Mouse (Mus musculus) forebrain, embryonic 16.5 days (tissue): ENCODE data around the gene Zfp128. TPM values are rescaled to one million over a fixed set of nuclear protein-coding genes. Genes with fewer than 3 reads are reported as not detected.
"Not testable (repeated sequence)": the region's sequence is repeated elsewhere in the genome, so short reads cannot be mapped to it uniquely, and the experiment has no call there.

Experiments used
- ATAC-seq: fragments of 200-750 bp; cut with Nextera tagmentation; 2 replicates; pipeline ENCODE4 v1.8.0; 2017; ENCODE audit warnings: mild to moderate bottlenecking, moderate library complexity
- H3K27ac ChIP-seq: fragments of 300-500 bp; sonication (generic); 2 replicates; pipeline ENCODE4 v1.5.1; 2014; ENCODE audit warnings: low read length, control low read depth
- H3K27me3 ChIP-seq: fragments of 300-500 bp; sonication (generic); replicated peaks from 2 replicates; pipeline ENCODE4 v1.6.1; 2014; ENCODE audit warnings: low read length; ENCODE audit not compliant: control insufficient read depth, insufficient read depth
- H3K36me3 ChIP-seq: fragments of 300-500 bp; sonication (generic); 2 replicates; pipeline ENCODE4 v1.6.1; 2014; ENCODE audit not compliant: control insufficient read depth, insufficient read depth
- H3K4me1 ChIP-seq: fragments of 300-500 bp; sonication (generic); replicated peaks from 2 replicates; pipeline ENCODE4 v1.6.1; 2014; ENCODE audit warnings: low read length; ENCODE audit not compliant: control insufficient read depth, insufficient read depth
- H3K4me2 ChIP-seq: fragments of 300-500 bp; sonication (generic); 2 replicates; pipeline ENCODE4 v1.6.1; 2014; ENCODE audit warnings: mild to moderate bottlenecking, low read length, control low read depth
- H3K4me3 ChIP-seq: fragments of 300-500 bp; sonication (generic); replicated peaks from 2 replicates; pipeline ENCODE4 v1.5.1; 2014; ENCODE audit warnings: mild to moderate bottlenecking, low read length, control low read depth
- H3K9ac ChIP-seq: fragments of 300-500 bp; sonication (generic); replicated peaks from 2 replicates; pipeline ENCODE4 v1.6.1; 2014; ENCODE audit warnings: low read depth, low read length, control low read depth
- H3K9me3 ChIP-seq: fragments of 300-500 bp; sonication (generic); 2 replicates; pipeline ENCODE4 v1.6.1; 2016; ENCODE audit warnings: low read length; ENCODE audit not compliant: control insufficient read depth
- WGBS: fragments of 180-500 bp; shearing (Covaris S2); extraction: QIAGEN DNeasy Blood & Tissue Kit; methylation state at CpG from one replicate; pipeline ENCODE4 v1.1.7; 2014; 5-methylcytosine and 5-hydroxymethylcytosine counted together
- polyA plus RNA-seq: library from polyadenylated mRNA; unstranded; fragments of >200 nt; fragmentation: Nextera tagmentation; extraction: Ambion mirVana; gene quantifications from 2 replicates; pipeline ENCODE4 v1.2.1, GENCODE M21; 2015

Gene Zfp128
- polyA plus RNA-seq, 1 experiment from 2014 or later = 9.0 TPM

GRCm38 (mm10) chr7:12913556-12913955, 32.6 kb downstream of the Zfp128 start:
- Histone ChIP-seq H3K36me3 (no peaks in the 10 kb centered on the region), H3K9me3 (no peaks in the 10 kb centered on the region), H3K4me1 (peaks cover 4% of the 10 kb centered on the region), H3K9ac (no peak overlapping the region), H3K4me3 (no peak overlapping the region), H3K27ac (no peak overlapping the region), H3K27me3 (no peaks in the 10 kb centered on the region), H3K4me2 (no peak overlapping the region)
- no peak for ATAC-seq

- H3K9me3 ChIP-seq, H3K4me3 ChIP-seq, H3K9ac ChIP-seq, H3K4me2 ChIP-seq, H3K27me3 ChIP-seq, ATAC-seq, H3K27ac ChIP-seq: not testable (repeated sequence)
- H3K36me3 ChIP-seq = peaks cover 11% of the 10 kb centered on the region
- H3K4me1 ChIP-seq = peaks cover 14% of the 10 kb centered on the region
- 94% methylated on average over 7 of the region's 8 CpGs for WGBS
Observed at GRCm38 (mm10) chr7:12920495-12920894, 39.5 kb downstream of the Zfp128 start.

- Histone ChIP-seq H3K4me1 (peaks cover 14% of the 10 kb centered on the region), H3K9ac (peak overlapping the region; percentile 86), H3K4me2 (peak overlapping the region; percentile 90), H3K9me3 (no peaks in the 10 kb centered on the region), H3K4me3 (peak overlapping the region; percentile 81), H3K36me3 (peaks cover 19% of the 10 kb centered on the region), H3K27ac (peak overlapping the region; percentile 94), H3K27me3 (no peaks in the 10 kb centered on the region)
- 0% methylated on average over 3 of the region's 3 CpGs for WGBS
- peak; percentile 0; the same call in 1 of the 2 replicates for ATAC-seq
Observed at GRCm38 (mm10) chr7:12921318-12921704, 40.3 kb downstream of the Zfp128 start.

- H3K4me3 ChIP-seq = peak within 1 kb of the TSS; percentile 81
Observed at GRCm38 (mm10) chr7:12921705-12922465, 40.9 kb downstream of the Zfp128 start, which contains the start of gene Rps5. Rps5 (plus strand) TSS chr7:12922290.

GRCm38 (mm10) chr7:12922729-12923128, 41.8 kb downstream of the Zfp128 start:
- no peak overlapping the region for H3K27ac ChIP-seq
- H3K4me1 ChIP-seq = peaks cover 15% of the 10 kb centered on the region
- ATAC-seq = no peak
- H3K4me3 ChIP-seq = peak overlapping the region; percentile 81
- peaks cover 28% of the 10 kb centered on the region for H3K36me3 ChIP-seq
- H3K27me3 ChIP-seq = peaks cover 12% of the 10 kb centered on the region
- H3K9me3 ChIP-seq = no peaks in the 10 kb centered on the region
- peak overlapping the region; percentile 97 for H3K4me2 ChIP-seq
- 4% methylated on average over 8 of the region's 8 CpGs for WGBS
- peak overlapping the region; percentile 76 for H3K9ac ChIP-seq

More at GRCm38 (mm10) chr7:12921705-12922465, 40.9 kb downstream of the Zfp128 start, which contains the start of gene Rps5:
- H3K4me1 ChIP-seq = peaks cover 14% of the 10 kb centered on the region
- ATAC-seq = peak; percentile 98
- H3K27me3 ChIP-seq = peaks cover 4% of the 10 kb centered on the region
- peak within 1 kb of the TSS; percentile 86 for H3K9ac ChIP-seq
- peak within 1 kb of the TSS; percentile 97 for H3K4me2 ChIP-seq
- no peaks in the 10 kb centered on the region for H3K9me3 ChIP-seq
- peak within 1 kb of the TSS; percentile 94 for H3K27ac ChIP-seq
- under 1% methylated on average over 55 of the region's 55 CpGs for WGBS
- peaks cover 24% of the 10 kb centered on the region for H3K36me3 ChIP-seq

- Histone ChIP-seq H3K4me3 (no peak overlapping the region), H3K4me1 (peaks cover 18% of the 10 kb centered on the region), H3K4me2 (no peak overlapping the region), H3K27me3 (peaks cover 15% of the 10 kb centered on the region), H3K9ac (no peak overlapping the region), H3K27ac (no peak overlapping the region), H3K9me3 (no peaks in the 10 kb centered on the region), H3K36me3 (peaks cover 28% of the 10 kb centered on the region)
- WGBS = 86% methylated on average over 7 of the region's 7 CpGs
- ATAC-seq = no peak
Observed at GRCm38 (mm10) chr7:12926316-12926715, 45.3 kb downstream of the Zfp128 start.

GRCm38 (mm10) chr7:12927191-12927680, 46.3 kb downstream of the Zfp128 start, which contains the start of gene Rnf225:
Rnf225 (plus strand) TSS chr7:12927416.
- 25% methylated on average over 8 of the region's 8 CpGs for WGBS
- H3K36me3 ChIP-seq = peaks cover 28% of the 10 kb centered on the region

GRCm38 (mm10) chr7:12927693-12928589, 47.0 kb downstream of the Zfp128 start:
- no peak overlapping the region for H3K27ac ChIP-seq
- ATAC-seq = peak; percentile 53
- peaks cover 28% of the 10 kb centered on the region for H3K36me3 ChIP-seq
- H3K4me1 ChIP-seq = peaks cover 14% of the 10 kb centered on the region
- H3K4me2 ChIP-seq = peak overlapping the region; percentile 37
- WGBS = 5% methylated on average over 64 of the region's 65 CpGs
- peaks cover 15% of the 10 kb centered on the region for H3K27me3 ChIP-seq
- H3K4me3 ChIP-seq = peak overlapping the region; percentile 22
- H3K9ac ChIP-seq = peak overlapping the region; percentile 40
- no peaks in the 10 kb centered on the region for H3K9me3 ChIP-seq

More at GRCm38 (mm10) chr7:12927191-12927680, 46.3 kb downstream of the Zfp128 start, which contains the start of gene Rnf225:
- H3K9me3 ChIP-seq = no peaks in the 10 kb centered on the region
- peak within 1 kb of the TSS; percentile 37 for H3K4me2 ChIP-seq
- no peak within 1 kb of the TSS for H3K27ac ChIP-seq
- ATAC-seq = no peak
- peaks cover 15% of the 10 kb centered on the region for H3K27me3 ChIP-seq
- peaks cover 17% of the 10 kb centered on the region for H3K4me1 ChIP-seq
- peak within 1 kb of the TSS; percentile 22 for H3K4me3 ChIP-seq
- peak within 1 kb of the TSS; percentile 40 for H3K9ac ChIP-seq
